Mouse (Mus musculus) testis, postnatal 10 days (tissue): ENCODE measurements around the gene Slc25a53.
"Not testable (repeated sequence)": the region's sequence is repeated elsewhere in the genome, so short reads cannot be mapped to it uniquely, and the experiment has no call there.

Experiments used
- DNase-seq: peaks from one replicate; pipeline ENCODE4 v3.0.0; 2021; ENCODE audit warnings: low spot score

The Slc25a53 gene

GRCm38 (mm10) chrX:136959688-136960087 lies 78.4 kb downstream of the Slc25a53 start:
- no peak for DNase-seq

DNA sequence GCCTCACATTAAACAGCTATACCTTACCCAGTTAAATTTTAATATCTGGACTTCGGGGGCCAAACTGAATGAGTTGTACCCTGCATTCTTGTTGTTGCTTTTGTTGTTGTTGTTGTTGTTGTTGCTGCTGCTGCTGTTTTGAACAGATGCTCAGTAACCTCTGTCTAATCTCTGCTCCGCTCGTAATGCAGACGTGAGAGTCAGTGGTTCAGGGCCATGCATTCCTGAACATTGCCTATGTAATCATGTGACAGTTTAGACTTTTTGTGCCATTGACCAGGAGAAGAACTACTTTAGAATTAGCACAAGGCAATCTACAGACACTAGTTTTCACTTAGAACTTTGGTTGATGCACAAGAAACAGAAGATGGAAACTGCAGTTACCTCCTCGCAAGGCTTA lies 79.8 kb downstream of the Slc25a53 start:
- DNase-seq: not testable (repeated sequence)

GRCm38 (mm10) chrX:136957583-136958279 lies 80.4 kb downstream of the Slc25a53 start:
- DNase-seq: peak; percentile 71

GRCm38 (mm10) chrX:136937985-136938384 lies 100.1 kb downstream of the Slc25a53 start:
- no peak for DNase-seq
